Mouse (Mus musculus) embryonic fibroblast, embryonic 13.5 days (primary cell): ENCODE measurements around the gene Lpar1.

ENCODE experiments used
- CTCF ChIP-seq: IDR thresholded peaks from 2 replicates; pipeline ENCODE4 v1.5.1; 2011; ENCODE audit warnings: mild to moderate bottlenecking, control low read depth, low read length, moderate library complexity, borderline replicate concordance; ENCODE audit not compliant: insufficient read depth
- POLR2A ChIP-seq: IDR thresholded peaks from 2 replicates; pipeline ENCODE4 v1.6.1; 2011; ENCODE audit warnings: low read depth, mild to moderate bottlenecking, control low read depth, low read length, moderate library complexity

DNA sequence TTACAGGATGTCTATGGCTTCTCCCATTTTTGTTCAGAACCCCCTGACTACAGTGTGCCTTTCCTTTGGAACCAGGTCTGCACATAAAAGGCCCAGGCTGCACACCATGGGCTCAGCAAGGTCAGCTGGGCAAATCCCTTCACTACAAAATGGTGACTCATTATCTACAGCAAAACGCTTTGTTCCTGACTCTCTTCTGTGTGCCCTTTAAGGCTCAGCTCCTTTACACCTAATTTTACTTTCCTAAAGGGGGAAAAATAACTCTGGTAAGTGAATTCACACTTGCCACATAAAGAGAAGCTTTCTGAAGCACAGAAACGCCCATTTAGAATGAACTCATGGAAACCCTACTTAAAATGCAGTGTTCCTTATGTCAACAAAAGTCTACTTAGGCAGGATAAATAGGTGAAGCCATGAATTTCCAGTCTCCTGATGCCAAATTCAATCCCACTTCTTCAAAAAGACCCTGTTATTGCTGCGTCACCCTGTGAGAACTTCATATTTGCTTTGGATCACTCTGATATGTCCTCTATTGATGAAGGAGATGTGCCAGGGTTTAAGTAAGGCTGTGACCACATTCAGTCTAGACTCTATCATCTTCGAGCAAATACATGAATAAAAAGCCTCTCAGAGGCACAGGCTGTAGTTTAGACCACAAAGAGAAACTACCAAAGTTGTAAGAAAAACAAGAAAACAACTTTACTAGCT lies 82.3 kb downstream of the Lpar1 start:
- TF ChIP-seq CTCF (no peak), POLR2A (no peak)
